Mouse (Mus musculus): ENCODE measurements around the gene Glis2.

- TF ChIP-seq EP300 (IDR thresholded peaks at IDR 0.05; ENCODE audit: low read depth) = no peak
- no peak for TF ChIP-seq CTCF (IDR thresholded peaks at IDR 0.05; ENCODE audit: low read depth)
These were observed 20.8 kb downstream of the Glis2 start for GRCm38 (mm10) chr16:4615297-4615696.

All from heart, postnatal 0 days (tissue).